Comparison of ENCODE assay signal across 8 mouse cellular contexts in genomic region chr7:116092710-116093465, GRCm38 (mm10). TPM values are rescaled to one million over a fixed set of nuclear protein-coding genes. Genes with fewer than 3 reads are reported as not detected.
DNase-seq lines count a peak whose midpoint lies in the region; ATAC-seq lines count a peak whose summit lies in the region.

No protein-coding gene starts in this region.

- H3K27ac ChIP-seq in hindbrain, embryonic 11.5 days (ENCODE audit: low read depth, low read length): peak overlapping the region; percentile 92

- H3K36me3 ChIP-seq in hindbrain, embryonic 11.5 days (ENCODE audit: control insufficient read depth, insufficient read depth, low read length): no peaks in the 10 kb centered on the region

- peak overlapping the region; percentile 68 for H3K4me2 ChIP-seq in hindbrain, embryonic 11.5 days (replicated peaks; ENCODE audit: low read depth, low read length)

- H3K9me3 ChIP-seq in hindbrain, embryonic 11.5 days (ENCODE audit: control insufficient read depth, low read length): no peaks in the 10 kb centered on the region

- peak; percentile 98 for DNase-seq in Muller cell, postnatal 12 days (ENCODE audit: inconsistent ontology term)
- DNase-seq in cerebellum, adult 9-11 months: peak; percentile 97
- DNase-seq in frontal cortex, adult 2 months (ENCODE audit: extremely low spot score in 1 of 2, low spot score in 1 of 2): peak; percentile 96 to 98
- peak; percentile 98 for DNase-seq in hindbrain, embryonic 11.5 days (ENCODE audit: low spot score)
- peak; percentile 94 for DNase-seq in layer of hippocampus, postnatal 10 days (ENCODE audit: low spot score in 2 of 2)
- DNase-seq in lung, postnatal 10 days: peak; percentile 97
- DNase-seq in ovary, postnatal 36 days (ENCODE audit: low spot score): peak; percentile 90
- peak; percentile 93 for DNase-seq in thymus, postnatal 25 days

- no peaks in the 10 kb centered on the region for H3K4me1 ChIP-seq in hindbrain, embryonic 11.5 days (replicated peaks; ENCODE audit: control insufficient read depth, insufficient read depth, low read length)

- ATAC-seq in hindbrain, embryonic 11.5 days (ENCODE audit: low FRiP score): peak; percentile 100

- H3K9ac ChIP-seq in hindbrain, embryonic 11.5 days (ENCODE audit: low read depth, low read length): peak overlapping the region; percentile 90

- H3K27me3 ChIP-seq in hindbrain, embryonic 11.5 days (ENCODE audit: control insufficient read depth, insufficient read depth, low read length): no peaks in the 10 kb centered on the region

- H3K4me3 ChIP-seq in hindbrain, embryonic 11.5 days (ENCODE audit: low read depth, low read length): peak overlapping the region; percentile 65

- WGBS in hindbrain, embryonic 11.5 days: under 1% methylated on average over 38 of the region's 38 CpGs

RNA-seq across cellular contexts. Expression of gene Gm4353, which starts 8.5 kb away (rescaled TPM):
- polyA plus RNA-seq in frontal cortex, adult 2 months (2012; rRNA removed): 0.44 and 0.74 TPM in 2 replicates
- polyA plus RNA-seq in hindbrain, embryonic 11.5 days (2014; fragmentation: Nextera tagmentation; extraction: Ambion mirVana): 0.97 and 1.1 TPM in 2 replicates
- total RNA-seq in layer of hippocampus, postnatal 10 days (2021): 1 to 10 TPM; 3.7 to 4.7 TPM

RNA-seq across cellular contexts. Expression of gene 1110004F10Rik, which starts 53.7 kb away (rescaled TPM):
- polyA plus RNA-seq in frontal cortex, adult 2 months (2012; rRNA removed): 153 and 162 TPM in 2 replicates
- 358 and 405 TPM in 2 replicates for polyA plus RNA-seq in hindbrain, embryonic 11.5 days (2014; fragmentation: Nextera tagmentation; extraction: Ambion mirVana)
- 100 to 1,000 TPM; 115 to 147 TPM for total RNA-seq in layer of hippocampus, postnatal 10 days (2021)

RNA-seq across cellular contexts. Expression of gene Sox6, which starts 54.3 kb away (rescaled TPM):
- polyA plus RNA-seq in frontal cortex, adult 2 months (2012; rRNA removed): 6.9 and 8.1 TPM in 2 replicates
- polyA plus RNA-seq in hindbrain, embryonic 11.5 days (2014; fragmentation: Nextera tagmentation; extraction: Ambion mirVana): 43.3 and 49.4 TPM in 2 replicates
- 10 to 100 TPM; 28.9 to 34.8 TPM for total RNA-seq in layer of hippocampus, postnatal 10 days (2021)

Comparison
In these comparisons a context has a peak if more than half of its experiments do, and no peak if none do; other contexts are left out.
1. Peak in every context shown above with its lines: DNase-seq, ATAC-seq, H3K4me3 ChIP-seq and H3K27ac ChIP-seq.